Mouse (Mus musculus) spleen, embryonic (tissue): ENCODE measurements at regions not wholly inside any gene's neighbourhood (a gene's known extent, or its start where the extent isn't known, plus 50 kb on each side); places are given as distances from the start of the nearest gene placed in this dataset.
"Not testable (repeated sequence)": the region's sequence is repeated elsewhere in the genome, so short reads cannot be mapped to it uniquely, and the experiment has no call there.

Experiments used
- CTCF ChIA-PET: fragments of 350-600 bp; sonication (Branson Sonifier 250); formaldehyde crosslinking; loops from one replicate; lab custom pipeline; 2022; lab: Charles Lee

GRCm38 (mm10) chr4:7422787-7423186, 816.1 kb downstream of the Car8 start:
- CTCF ChIA-PET: no interaction called here

- CTCF ChIA-PET: no interaction called here
Observed at GRCm38 (mm10) chr4:7414301-7414700, 824.5 kb downstream of the Car8 start.

GRCm38 (mm10) chr4:7392696-7393095, 846.1 kb downstream of the Car8 start:
- CTCF ChIA-PET: no interaction called here

GRCm38 (mm10) chr4:7391596-7391995, 847.2 kb downstream of the Car8 start:
- CTCF ChIA-PET: no interaction called here

- CTCF ChIA-PET: no interaction called here
Observed at GRCm38 (mm10) chr4:7385069-7385468, 853.8 kb downstream of the Car8 start.

GRCm38 (mm10) chr4:7379996-7380395, 858.8 kb downstream of the Car8 start:
- CTCF ChIA-PET: no interaction called here

- CTCF ChIA-PET: interaction anchor here (0.5 kb wide), 1 partner anchor 184 kb away, joined by 3 read pairs; no protein-coding TSS in a partner anchor
Observed at GRCm38 (mm10) chr4:7364238-7365040, 874.4 kb downstream of the Car8 start.

GRCm38 (mm10) chr4:7363508-7363907, 875.3 kb downstream of the Car8 start:
- CTCF ChIA-PET: no interaction called here

- CTCF ChIA-PET: no interaction called here
Observed at GRCm38 (mm10) chr4:7356202-7356601, 882.6 kb downstream of the Car8 start.

- CTCF ChIA-PET: no interaction called here
Observed at GRCm38 (mm10) chr4:7347317-7347716, 891.5 kb downstream of the Car8 start.

GRCm38 (mm10) chr4:7341159-7341558, 897.7 kb downstream of the Car8 start:
- CTCF ChIA-PET: no interaction called here

GRCm38 (mm10) chr4:7314261-7314660, 924.6 kb downstream of the Car8 start:
- CTCF ChIA-PET: no interaction called here

- CTCF ChIA-PET: no interaction called here
Observed at GRCm38 (mm10) chr4:7313219-7313618, 925.6 kb downstream of the Car8 start.

GRCm38 (mm10) chr4:7312160-7312559, 926.7 kb downstream of the Car8 start:
- CTCF ChIA-PET: no interaction called here

GRCm38 (mm10) chr4:7269047-7269446, 969.8 kb downstream of the Car8 start:
- CTCF ChIA-PET: no interaction called here

- CTCF ChIA-PET: no interaction called here
Observed at GRCm38 (mm10) chr4:7256486-7256885, 982.4 kb downstream of the Car8 start.

GRCm38 (mm10) chr4:7253616-7254015, 985.2 kb downstream of the Car8 start:
- CTCF ChIA-PET: no interaction called here

- CTCF ChIA-PET: no interaction called here
Observed at GRCm38 (mm10) chr4:7251641-7252040, 987.2 kb downstream of the Car8 start.

GRCm38 (mm10) chr4:7247816-7248215, 991.0 kb downstream of the Car8 start:
- CTCF ChIA-PET: no interaction called here

GRCm38 (mm10) chr4:7247244-7247643, 991.6 kb downstream of the Car8 start:
- CTCF ChIA-PET: no interaction called here

- CTCF ChIA-PET: no interaction called here
Observed at GRCm38 (mm10) chr4:7246828-7247227, 992.0 kb downstream of the Car8 start.

GRCm38 (mm10) chr4:7245653-7246052, 993.2 kb downstream of the Car8 start:
- CTCF ChIA-PET: no interaction called here

GRCm38 (mm10) chr4:7237848-7238247, 1001.0 kb downstream of the Car8 start:
- CTCF ChIA-PET: no interaction called here

GRCm38 (mm10) chr4:7234537-7234936, 1004.3 kb downstream of the Car8 start:
- CTCF ChIA-PET: not testable (repeated sequence)
